Mouse (Mus musculus) olfactory bulb, adult 2 months (tissue): Measurements from ENCODE around the gene Tmem150c.

Experiments
- CTCF ChIP-seq: fragments of 200-500 bp; IDR thresholded peaks from 2 replicates; pipeline ENCODE4 v1.5.1; 2012; ENCODE audit warnings: low read depth, mild to moderate bottlenecking, low read length, moderate library complexity; ENCODE audit not compliant: insufficient read depth
- POLR2A ChIP-seq: fragments of 200-500 bp; IDR thresholded peaks from 2 replicates; pipeline ENCODE4 v1.6.1; 2012; ENCODE audit warnings: mild to moderate bottlenecking, low read depth, low read length, moderate library complexity; ENCODE audit not compliant: insufficient read depth

- no peak for TF ChIP-seq POLR2A
- no peak for TF ChIP-seq CTCF
Observed at GRCm38 (mm10) chr5:100205519-100206189, 46.0 kb upstream of the Tmem150c start.
